Mouse (Mus musculus) cerebellum, adult 2 months (tissue): ENCODE data around the gene Olfm2. TPM values are rescaled to one million over a fixed set of nuclear protein-coding genes. Genes with fewer than 3 reads are reported as not detected.
A peak's percentile ranks its signal among the peaks of the same experiment; 100 is the strongest.
"Not testable (repeated sequence)": the region's sequence is repeated elsewhere in the genome, so short reads cannot be mapped to it uniquely, and the experiment has no call there.

Experiments used
- DNase-seq, 2 experiments: peaks; one replicate each; pipeline ENCODE4 v3.0.0; 2021
- H3K27ac ChIP-seq: fragments of 200-500 bp; 2 replicates; pipeline ENCODE4 v1.5.1; 2012; ENCODE audit warnings: low read length, control low read depth, inconsistent platforms; ENCODE audit not compliant: insufficient read depth
- H3K27me3 ChIP-seq: fragments of 200-500 bp; 2 replicates; pipeline ENCODE4 v1.6.1; 2012; ENCODE audit warnings: inconsistent platforms, mild to moderate bottlenecking, low read length, moderate library complexity; ENCODE audit not compliant: control insufficient read depth, insufficient read depth
- H3K4me1 ChIP-seq: fragments of 200-500 bp; 2 replicates; pipeline ENCODE4 v1.6.1; 2011; ENCODE audit warnings: low read length; ENCODE audit not compliant: control insufficient read depth, insufficient read depth
- H3K4me3 ChIP-seq: fragments of 200-500 bp; replicated peaks from 2 replicates; pipeline ENCODE3; 2011; ENCODE audit warnings: mild to moderate bottlenecking, low read depth, low read length, control low read depth; ENCODE audit not compliant: insufficient read depth
- CTCF ChIP-seq: fragments of 200-500 bp; IDR thresholded peaks from 2 replicates; pipeline ENCODE4 v1.5.1; 2011; ENCODE audit warnings: low read depth, mild to moderate bottlenecking, control low read depth, low read length, moderate library complexity, borderline replicate concordance; ENCODE audit not compliant: insufficient read depth
- POLR2A ChIP-seq: fragments of 200-500 bp; IDR thresholded peaks from 2 replicates; pipeline ENCODE4 v1.6.1; 2011; ENCODE audit warnings: low read length, control low read depth, borderline replicate concordance; ENCODE audit not compliant: insufficient read depth
- WGBS: fragments of 180-500 bp; shearing (Covaris S2); methylation state at CpG from one replicate; pipeline ENCODE4 v1.1.7; 2018; 5-methylcytosine and 5-hydroxymethylcytosine counted together
- polyA plus RNA-seq: library from polyadenylated mRNA; depleted of rRNA; stranded (reverse); fragments of >200 nt; gene quantifications from 2 replicates; pipeline ENCODE4 v1.2.3, GENCODE M21; 2012; rRNA removed

The Olfm2 gene
- polyA plus RNA-seq, 1 experiment = 54.1 TPM

- DNase-seq = no peak
- Histone ChIP-seq H3K27me3 (no peaks in the 10 kb centered on the region), H3K4me1 (no peaks in the 10 kb centered on the region), H3K4me3 (peak overlapping the region; percentile 98), H3K27ac (no peak overlapping the region)
- TF ChIP-seq CTCF (no peak), POLR2A (no peak)
- 15% methylated on average over 6 of the region's 6 CpGs for WGBS
Observed at GRCm38 (mm10) chr9:20641501-20641900, 104.6 kb downstream of the Olfm2 start.

GRCm38 (mm10) chr9:20639486-20639885, 106.7 kb downstream of the Olfm2 start:
- 86% methylated on average over 4 of the region's 4 CpGs for WGBS
- Histone ChIP-seq H3K27me3 (no peaks in the 10 kb centered on the region), H3K4me3 (no peak overlapping the region), H3K27ac (no peak overlapping the region), H3K4me1 (no peaks in the 10 kb centered on the region)
- DNase-seq = no peak
- TF ChIP-seq CTCF = no peak
- TF ChIP-seq POLR2A = no peak

- Histone ChIP-seq H3K4me3 (no peak overlapping the region), H3K4me1 (no peaks in the 10 kb centered on the region), H3K27ac (no peak overlapping the region), H3K27me3 (no peaks in the 10 kb centered on the region)
- WGBS = 92% methylated on average over 19 of the region's 19 CpGs
- DNase-seq = no peak
- TF ChIP-seq POLR2A (no peak), CTCF (no peak)
Observed at GRCm38 (mm10) chr9:20638552-20638951, 107.6 kb downstream of the Olfm2 start.

DNA sequence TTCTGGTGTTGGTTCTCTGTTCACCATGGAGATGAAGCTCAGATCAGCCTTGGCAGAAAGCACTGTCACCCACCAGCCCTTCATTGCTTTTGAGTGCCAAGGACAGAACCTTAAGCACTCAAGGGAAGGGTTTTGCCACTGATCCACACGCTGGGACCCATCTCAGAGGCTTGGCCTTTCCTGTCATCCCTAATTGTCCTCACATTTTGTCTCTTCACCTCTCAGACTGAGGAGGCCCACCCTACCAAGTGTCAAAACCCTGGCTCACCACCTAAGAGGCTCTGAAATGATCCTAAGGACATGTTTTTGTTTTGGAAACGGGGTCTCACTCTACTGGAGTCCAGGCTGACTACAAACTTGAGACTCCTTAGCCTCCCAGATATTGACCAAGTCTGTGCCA, 109.4 kb downstream of the Olfm2 start:
- no peak overlapping the region for H3K27ac ChIP-seq
- WGBS = 86% methylated on average over 2 of the region's 2 CpGs
- no peaks in the 10 kb centered on the region for H3K27me3 ChIP-seq
- H3K4me1 ChIP-seq = no peaks in the 10 kb centered on the region
- TF ChIP-seq CTCF (no peak), POLR2A (no peak)
- no peak overlapping the region for H3K4me3 ChIP-seq
- no peak for DNase-seq

DNA sequence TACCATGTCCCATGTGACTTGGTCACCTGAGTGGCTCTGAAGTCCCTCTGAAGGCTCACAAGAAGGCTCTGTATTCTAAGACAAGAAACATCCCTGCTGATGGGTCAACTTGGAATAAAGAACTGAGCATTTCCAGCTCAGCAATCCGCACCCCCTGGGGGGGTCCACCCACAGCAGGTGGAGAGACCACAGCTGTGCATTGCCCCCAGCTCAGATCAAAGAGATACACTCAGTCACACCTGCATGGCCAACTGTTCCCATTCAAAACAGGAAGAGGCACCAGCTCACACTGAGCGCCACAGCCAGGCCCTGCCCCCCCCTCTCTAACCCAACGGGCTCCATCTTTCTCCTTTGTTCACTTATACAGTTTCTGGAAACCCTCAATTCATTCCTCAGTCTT, 109.9 kb downstream of the Olfm2 start:
- TF ChIP-seq CTCF (no peak), POLR2A (no peak)
- no peak for DNase-seq
- H3K4me1 ChIP-seq = no peaks in the 10 kb centered on the region
- H3K27me3 ChIP-seq = no peaks in the 10 kb centered on the region
- no peak overlapping the region for H3K27ac ChIP-seq
- H3K4me3 ChIP-seq = no peak overlapping the region
- WGBS = 85% methylated on average over 3 of the region's 3 CpGs

GRCm38 (mm10) chr9:20635676-20636075, 110.5 kb downstream of the Olfm2 start:
- H3K4me3 ChIP-seq, H3K4me1 ChIP-seq, H3K27ac ChIP-seq, DNase-seq, H3K27me3 ChIP-seq: not testable (repeated sequence)
- 98% methylated on average over 8 of the region's 8 CpGs for whole genome bisulfite sequencing

DNA sequence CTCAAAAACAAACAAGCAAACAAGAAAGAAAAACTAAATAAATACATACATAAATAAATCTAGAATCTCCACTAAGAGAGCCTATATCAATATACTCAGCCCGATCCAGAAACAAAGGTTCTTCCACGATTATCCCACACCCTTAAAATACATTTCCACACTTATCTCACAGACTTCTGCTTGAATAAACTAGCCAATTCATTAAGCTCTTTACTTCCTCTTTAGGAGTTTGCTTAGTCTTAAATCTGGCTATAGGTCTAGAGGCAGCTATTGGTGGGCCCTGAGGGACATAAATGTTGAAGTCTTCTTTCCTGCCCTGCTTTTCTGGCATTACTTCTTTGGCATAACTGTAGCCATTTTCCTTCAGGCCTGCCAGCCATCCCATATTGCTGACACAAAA, 114.8 kb downstream of the Olfm2 start:
- no peak overlapping the region for H3K27ac ChIP-seq
- H3K27me3 ChIP-seq = no peaks in the 10 kb centered on the region
- H3K4me3 ChIP-seq = no peak overlapping the region
- 95% methylated on average over 2 of the region's 2 CpGs for WGBS
- TF ChIP-seq POLR2A (no peak), CTCF (no peak)
- no peaks in the 10 kb centered on the region for H3K4me1 ChIP-seq
- DNase-seq = no peak

Other genes starting within 250 kb of the Olfm2 start
- gene Zfp266, start 224.9 kb downstream of the Olfm2 start, polyA plus RNA-seq = 19.5 and 23.6 TPM in 2 replicates
- 15.4 and 17.1 TPM in 2 replicates for gene Zfp846, start 165.1 kb downstream of the Olfm2 start, polyA plus RNA-seq
- gene Ubl5, start 103.5 kb downstream of the Olfm2 start, polyA plus RNA-seq = 571 and 579 TPM in 2 replicates
- 38.2 and 41.8 TPM in 2 replicates for gene Fbxl12, start 101.6 kb downstream of the Olfm2 start, polyA plus RNA-seq
- 38.8 and 39.6 TPM in 2 replicates for gene Pin1, start 94.3 kb downstream of the Olfm2 start, polyA plus RNA-seq
- 3.0 and 3.5 TPM in 2 replicates for gene Col5a3, start 68.7 kb upstream of the Olfm2 start, polyA plus RNA-seq
- gene Rdh8, start 72.2 kb upstream of the Olfm2 start, polyA plus RNA-seq = not detected in 2 replicates
- gene A230050P20Rik, start 122.3 kb upstream of the Olfm2 start, polyA plus RNA-seq = 169 and 171 TPM in 2 replicates
- gene Angptl6, start 133.4 kb upstream of the Olfm2 start, polyA plus RNA-seq = 11.1 and 12.4 TPM in 2 replicates
- 45.3 and 50.2 TPM in 2 replicates for gene Ppan, start 141.8 kb upstream of the Olfm2 start, polyA plus RNA-seq
- gene Eif3g, start 152.3 kb upstream of the Olfm2 start, polyA plus RNA-seq = 129 and 130 TPM in 2 replicates
- 45.0 and 45.3 TPM in 2 replicates for gene Dnmt1, start 213.5 kb upstream of the Olfm2 start, polyA plus RNA-seq
- 1.8 and 1.9 TPM in 2 replicates for gene S1pr2, start 230.4 kb upstream of the Olfm2 start, polyA plus RNA-seq